Mouse (Mus musculus): Measurements from ENCODE around the gene Lpcat3. TPM values are rescaled to one million over a fixed set of nuclear protein-coding genes. Genes with fewer than 3 reads are reported as not detected.

Gene Lpcat3
- polyA plus RNA-seq, 1 experiment = 282 TPM

DNA sequence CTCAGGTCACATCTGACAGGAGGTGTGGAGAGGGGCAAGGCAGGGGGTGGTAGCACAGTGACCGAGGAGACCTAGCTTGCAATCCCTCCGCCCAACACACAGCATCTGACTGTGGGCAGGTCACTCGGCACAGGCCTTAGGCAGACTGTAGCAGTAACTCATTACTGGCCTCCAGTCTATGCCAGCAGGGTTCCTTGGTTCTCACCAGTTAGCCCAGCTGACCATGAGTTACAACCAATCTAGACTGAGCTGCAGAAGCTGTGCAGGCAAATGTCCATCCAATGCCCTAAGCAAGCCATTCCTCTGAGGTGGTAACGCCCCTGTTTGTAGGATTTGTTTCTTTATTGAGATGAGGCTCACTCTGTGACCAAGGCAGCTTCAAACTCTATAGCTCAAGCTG, 36.5 kb downstream of the Lpcat3 start:
- H3K27me3 ChIP-seq (ENCODE audit: control insufficient read depth, insufficient read depth, low read length) = no peaks in the 10 kb centered on the region
- H3K4me1 ChIP-seq (ENCODE audit: control insufficient read depth, insufficient read depth, low read length) = peaks cover 9% of the 10 kb centered on the region
- TF ChIP-seq POLR2A (IDR thresholded peaks at IDR 0.05; ENCODE audit: control insufficient read depth, low read depth, low read length) = no peak
- no peak for TF ChIP-seq CTCF (IDR thresholded peaks at IDR 0.05; ENCODE audit: control insufficient read depth, insufficient read depth, insufficient replicate concordance, low read depth, low read length)
- no peak overlapping the region; the same call in 1 of the 2 replicates for H3K27ac ChIP-seq (ENCODE audit: control insufficient read depth, insufficient read depth, low read depth, low read length)
- H3K36me3 ChIP-seq (ENCODE audit: control insufficient read depth, insufficient read depth, low read length) = peaks cover 5% of the 10 kb centered on the region
- H3K4me3 ChIP-seq (ENCODE audit: control insufficient read depth, low read depth, low read length) = no peak overlapping the region

DNA sequence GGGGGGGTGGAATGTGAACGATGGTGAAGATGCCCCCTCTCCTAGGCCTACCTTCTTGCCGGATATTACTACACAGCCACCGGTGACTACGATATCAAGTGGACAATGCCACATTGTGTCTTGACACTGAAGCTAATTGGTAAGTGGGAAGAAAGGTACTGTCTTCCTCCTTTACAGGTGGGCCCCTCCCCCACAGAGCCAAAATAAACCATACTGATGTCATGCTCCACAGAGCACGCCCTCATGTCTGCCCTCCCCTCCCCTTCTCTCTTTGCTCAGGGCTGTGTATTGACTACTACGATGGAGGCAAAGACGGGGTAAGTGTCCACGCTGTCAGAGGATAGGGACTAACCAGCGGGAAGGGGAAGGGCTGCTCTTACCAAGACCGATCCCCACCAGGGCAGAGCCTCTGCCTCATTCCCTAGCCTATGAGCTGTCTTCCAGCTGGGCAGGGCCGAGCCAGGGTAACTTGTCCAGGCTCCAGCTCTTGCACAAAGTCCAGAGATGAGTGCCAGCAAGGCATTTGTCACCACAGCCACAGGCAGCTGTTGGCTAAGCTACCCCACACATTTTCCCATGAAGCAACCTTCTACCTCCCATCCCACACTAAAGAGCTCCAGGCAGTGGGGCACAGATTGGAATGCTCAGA, 37.3 kb downstream of the Lpcat3 start:
- Histone ChIP-seq H3K4me1 (ENCODE audit: control insufficient read depth, insufficient read depth, low read length) (peaks cover 9% of the 10 kb centered on the region), H3K27ac (ENCODE audit: control insufficient read depth, insufficient read depth, low read depth, low read length) (peak overlapping the region; percentile 69), H3K36me3 (ENCODE audit: control insufficient read depth, insufficient read depth, low read length) (peaks cover 7% of the 10 kb centered on the region), H3K27me3 (ENCODE audit: control insufficient read depth, insufficient read depth, low read length) (no peaks in the 10 kb centered on the region), H3K4me3 (ENCODE audit: control insufficient read depth, low read depth, low read length) (peak overlapping the region; percentile 53)
- TF ChIP-seq POLR2A (IDR thresholded peaks at IDR 0.05; ENCODE audit: control insufficient read depth, low read depth, low read length) (no peak), CTCF (IDR thresholded peaks at IDR 0.05; ENCODE audit: control insufficient read depth, insufficient read depth, insufficient replicate concordance, low read depth, low read length) (no peak)

DNA sequence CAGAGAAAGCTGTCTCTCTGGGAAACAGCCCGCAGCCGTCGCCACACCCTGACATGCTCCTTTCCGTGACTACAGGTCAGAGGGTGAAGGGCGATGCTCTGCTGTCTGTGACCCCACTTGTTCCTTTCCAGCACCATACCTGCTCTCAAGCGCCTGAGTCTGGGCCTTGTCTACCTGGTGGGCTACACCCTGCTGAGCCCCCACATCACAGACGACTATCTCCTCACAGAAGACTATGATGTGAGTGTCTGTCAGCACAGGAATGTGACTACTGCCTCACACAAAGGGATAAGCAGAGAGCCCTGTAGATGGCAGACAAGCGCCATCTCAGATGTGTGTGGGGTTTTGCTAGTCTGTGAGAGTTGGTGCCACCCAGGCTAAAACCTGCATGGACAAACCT, 38.5 kb downstream of the Lpcat3 start:
- Histone ChIP-seq H3K4me1 (ENCODE audit: control insufficient read depth, insufficient read depth, low read length) (peaks cover 9% of the 10 kb centered on the region), H3K27me3 (ENCODE audit: control insufficient read depth, insufficient read depth, low read length) (no peaks in the 10 kb centered on the region), H3K4me3 (ENCODE audit: control insufficient read depth, low read depth, low read length) (peak overlapping the region; percentile 66), H3K27ac (ENCODE audit: control insufficient read depth, insufficient read depth, low read depth, low read length) (peak overlapping the region; percentile 19), H3K36me3 (ENCODE audit: control insufficient read depth, insufficient read depth, low read length) (peaks cover 8% of the 10 kb centered on the region)
- TF ChIP-seq CTCF (IDR thresholded peaks at IDR 0.05; ENCODE audit: control insufficient read depth, insufficient read depth, insufficient replicate concordance, low read depth, low read length) (no peak), POLR2A (IDR thresholded peaks at IDR 0.05; ENCODE audit: control insufficient read depth, low read depth, low read length) (no peak; the same call in 1 of the 2 replicates)

DNA sequence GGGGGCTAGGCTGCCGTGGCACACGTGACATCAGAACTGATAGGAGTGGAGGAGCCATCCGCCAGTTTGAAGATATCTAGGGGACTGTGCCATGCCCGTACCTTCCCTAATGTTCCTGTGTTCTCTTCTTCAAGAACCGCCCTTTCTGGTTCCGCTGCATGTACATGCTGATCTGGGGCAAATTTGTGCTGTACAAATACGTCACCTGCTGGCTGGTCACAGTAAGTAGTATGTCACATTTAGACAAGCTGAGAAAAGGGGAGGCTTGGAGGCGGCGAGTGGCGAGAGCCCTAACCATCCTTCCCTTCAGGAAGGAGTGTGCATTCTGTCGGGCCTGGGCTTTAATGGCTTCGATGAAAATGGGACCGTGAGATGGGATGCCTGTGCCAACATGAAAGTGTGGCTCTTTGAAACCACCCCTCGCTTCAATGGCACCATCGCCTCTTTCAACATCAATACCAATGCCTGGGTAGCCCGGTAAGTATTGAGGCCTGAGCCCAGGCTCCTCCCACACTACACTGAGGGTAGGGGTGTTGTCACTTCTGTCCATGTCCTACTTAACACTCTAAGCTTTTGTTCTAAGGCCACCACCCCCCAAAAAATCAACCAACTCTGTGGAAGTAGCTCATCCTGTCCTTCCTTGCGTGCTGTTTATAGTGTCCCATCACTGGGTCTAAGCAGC, 39.4 kb downstream of the Lpcat3 start:
- TF ChIP-seq CTCF (IDR thresholded peaks at IDR 0.05; ENCODE audit: control insufficient read depth, insufficient read depth, insufficient replicate concordance, low read depth, low read length) (no peak), POLR2A (IDR thresholded peaks at IDR 0.05; ENCODE audit: control insufficient read depth, low read depth, low read length) (no peak)
- H3K36me3 ChIP-seq (ENCODE audit: control insufficient read depth, insufficient read depth, low read length) = peaks cover 8% of the 10 kb centered on the region
- no peaks in the 10 kb centered on the region for H3K27me3 ChIP-seq (ENCODE audit: control insufficient read depth, insufficient read depth, low read length)
- H3K27ac ChIP-seq (ENCODE audit: control insufficient read depth, insufficient read depth, low read depth, low read length) = no peak overlapping the region
- H3K4me3 ChIP-seq (ENCODE audit: control insufficient read depth, low read depth, low read length) = peak overlapping the region; percentile 66
- H3K4me1 ChIP-seq (ENCODE audit: control insufficient read depth, insufficient read depth, low read length) = peaks cover 7% of the 10 kb centered on the region

DNA sequence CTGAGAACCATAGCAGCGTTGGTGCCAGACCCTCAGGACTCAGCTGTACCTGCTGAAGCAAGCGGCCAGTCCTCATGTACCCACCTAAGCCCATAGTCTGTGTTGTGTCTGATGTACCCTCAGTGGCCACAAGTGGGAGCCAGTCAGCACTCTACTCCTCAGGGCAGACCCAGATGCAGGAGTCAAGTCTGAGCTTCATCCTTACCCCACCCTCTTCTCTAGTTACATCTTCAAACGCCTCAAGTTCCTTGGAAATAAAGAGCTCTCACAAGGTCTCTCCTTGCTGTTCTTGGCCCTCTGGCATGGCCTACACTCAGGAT, 39.9 kb downstream of the Lpcat3 start:
- no peaks in the 10 kb centered on the region for H3K27me3 ChIP-seq (ENCODE audit: control insufficient read depth, insufficient read depth, low read length)
- peak overlapping the region; percentile 66 for H3K4me3 ChIP-seq (ENCODE audit: control insufficient read depth, low read depth, low read length)
- H3K4me1 ChIP-seq (ENCODE audit: control insufficient read depth, insufficient read depth, low read length) = peaks cover 7% of the 10 kb centered on the region
- no peak overlapping the region for H3K27ac ChIP-seq (ENCODE audit: control insufficient read depth, insufficient read depth, low read depth, low read length)
- TF ChIP-seq POLR2A (IDR thresholded peaks at IDR 0.05; ENCODE audit: control insufficient read depth, low read depth, low read length) (no peak), CTCF (IDR thresholded peaks at IDR 0.05; ENCODE audit: control insufficient read depth, insufficient read depth, insufficient replicate concordance, low read depth, low read length) (peak; percentile 77; the same call in 1 of the 2 replicates)
- H3K36me3 ChIP-seq (ENCODE audit: control insufficient read depth, insufficient read depth, low read length) = peaks cover 8% of the 10 kb centered on the region

DNA sequence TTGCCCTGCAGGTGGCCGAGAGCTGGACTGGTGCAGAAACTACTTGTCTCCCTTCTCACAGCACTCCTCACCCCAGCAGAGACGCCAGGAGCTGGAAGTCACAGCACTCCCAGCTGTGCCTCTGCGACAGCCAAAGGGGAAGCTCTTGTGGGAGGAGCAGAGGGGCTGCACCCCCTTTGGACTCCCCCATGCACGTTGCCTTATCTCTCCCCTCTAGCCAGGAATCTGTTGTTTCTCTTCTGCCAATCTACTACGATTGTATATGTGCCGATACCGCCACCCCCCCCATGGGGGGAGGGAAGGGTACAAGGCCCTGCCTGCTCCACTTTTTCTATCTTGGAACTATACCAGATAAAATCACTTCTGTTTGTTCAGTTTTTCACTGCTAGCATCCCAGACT, 41.0 kb downstream of the Lpcat3 start:
- Histone ChIP-seq H3K27ac (ENCODE audit: control insufficient read depth, insufficient read depth, low read depth, low read length) (no peak overlapping the region), H3K27me3 (ENCODE audit: control insufficient read depth, insufficient read depth, low read length) (no peaks in the 10 kb centered on the region), H3K4me3 (ENCODE audit: control insufficient read depth, low read depth, low read length) (no peak overlapping the region), H3K4me1 (ENCODE audit: control insufficient read depth, insufficient read depth, low read length) (peaks cover 7% of the 10 kb centered on the region), H3K36me3 (ENCODE audit: control insufficient read depth, insufficient read depth, low read length) (peaks cover 8% of the 10 kb centered on the region)
- TF ChIP-seq POLR2A (IDR thresholded peaks at IDR 0.05; ENCODE audit: control insufficient read depth, low read depth, low read length) (no peak), CTCF (IDR thresholded peaks at IDR 0.05; ENCODE audit: control insufficient read depth, insufficient read depth, insufficient replicate concordance, low read depth, low read length) (no peak)

DNA sequence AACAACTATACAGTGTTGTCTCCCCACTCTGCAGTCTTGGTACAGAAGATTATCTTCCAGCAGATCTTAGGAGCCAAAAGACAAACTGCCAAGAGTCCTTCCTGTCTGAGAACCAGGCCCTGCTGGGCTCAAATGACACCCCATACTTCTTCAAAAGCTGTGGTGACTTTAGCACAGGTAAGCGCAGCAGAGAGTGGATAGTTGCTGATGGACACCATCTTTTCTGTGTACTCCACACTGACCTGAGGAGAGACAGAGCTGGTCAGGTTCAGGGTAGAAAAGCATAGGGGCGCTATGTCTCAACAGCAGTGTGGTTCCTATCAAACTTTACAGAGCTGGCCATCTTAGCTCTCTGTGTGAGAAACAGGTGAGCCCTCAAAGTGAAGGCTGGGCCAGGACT, 41.6 kb downstream of the Lpcat3 start:
- no peak overlapping the region for H3K27ac ChIP-seq (ENCODE audit: control insufficient read depth, insufficient read depth, low read depth, low read length)
- TF ChIP-seq POLR2A (IDR thresholded peaks at IDR 0.05; ENCODE audit: control insufficient read depth, low read depth, low read length) = no peak
- no peak for TF ChIP-seq CTCF (IDR thresholded peaks at IDR 0.05; ENCODE audit: control insufficient read depth, insufficient read depth, insufficient replicate concordance, low read depth, low read length)
- peaks cover 8% of the 10 kb centered on the region for H3K36me3 ChIP-seq (ENCODE audit: control insufficient read depth, insufficient read depth, low read length)
- peaks cover 4% of the 10 kb centered on the region for H3K4me1 ChIP-seq (ENCODE audit: control insufficient read depth, insufficient read depth, low read length)
- H3K4me3 ChIP-seq (ENCODE audit: control insufficient read depth, low read depth, low read length) = no peak overlapping the region
- no peaks in the 10 kb centered on the region for H3K27me3 ChIP-seq (ENCODE audit: control insufficient read depth, insufficient read depth, low read length)
